Mouse (Mus musculus): Measurements from ENCODE around the gene Acss2.
A peak's percentile ranks its signal among the peaks of the same experiment; 100 is the strongest.

The Acss2 gene

DNA sequence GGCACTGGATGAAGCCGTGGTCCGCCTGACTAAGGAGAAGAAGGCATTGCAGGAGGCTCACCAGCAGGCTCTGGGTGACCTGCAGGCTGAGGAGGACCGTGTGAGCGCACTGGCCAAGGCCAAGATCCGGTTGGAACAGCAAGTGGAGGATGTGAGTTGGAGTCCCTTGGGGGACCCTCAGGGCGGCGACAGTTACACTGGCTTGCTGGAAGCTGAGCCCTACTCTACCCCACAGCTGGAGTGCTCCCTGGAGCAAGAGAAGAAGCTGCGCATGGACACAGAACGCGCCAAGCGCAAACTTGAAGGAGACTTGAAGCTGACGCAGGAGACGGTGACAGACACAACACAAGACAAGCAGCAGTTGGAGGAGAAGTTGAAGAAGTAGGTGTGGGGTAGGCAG lies 110.8 kb downstream of the Acss2 start:
- DNase-seq (ENCODE audit: low read depth, low spot score): no peak

DNA sequence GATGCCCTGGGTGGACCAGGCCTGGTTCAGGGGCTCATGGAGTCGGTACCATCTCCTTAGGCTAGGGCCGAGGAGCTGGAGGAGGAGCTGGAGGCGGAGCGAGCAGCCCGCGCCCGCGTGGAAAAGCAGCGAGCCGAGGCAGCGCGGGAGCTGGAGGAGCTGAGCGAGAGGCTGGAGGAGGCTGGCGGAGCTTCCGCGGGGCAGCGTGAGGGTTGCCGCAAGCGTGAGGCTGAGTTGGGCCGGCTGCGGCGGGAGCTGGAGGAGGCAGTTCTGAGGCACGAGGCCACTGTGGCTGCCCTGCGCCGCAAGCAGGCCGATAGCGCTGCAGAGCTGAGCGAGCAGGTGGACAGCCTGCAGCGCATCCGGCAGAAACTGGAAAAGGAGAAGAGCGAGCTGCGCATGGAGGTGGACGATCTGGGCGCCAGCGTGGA lies 111.5 kb downstream of the Acss2 start:
- DNase-seq (ENCODE audit: low read depth, low spot score): peak; percentile 45

DNA sequence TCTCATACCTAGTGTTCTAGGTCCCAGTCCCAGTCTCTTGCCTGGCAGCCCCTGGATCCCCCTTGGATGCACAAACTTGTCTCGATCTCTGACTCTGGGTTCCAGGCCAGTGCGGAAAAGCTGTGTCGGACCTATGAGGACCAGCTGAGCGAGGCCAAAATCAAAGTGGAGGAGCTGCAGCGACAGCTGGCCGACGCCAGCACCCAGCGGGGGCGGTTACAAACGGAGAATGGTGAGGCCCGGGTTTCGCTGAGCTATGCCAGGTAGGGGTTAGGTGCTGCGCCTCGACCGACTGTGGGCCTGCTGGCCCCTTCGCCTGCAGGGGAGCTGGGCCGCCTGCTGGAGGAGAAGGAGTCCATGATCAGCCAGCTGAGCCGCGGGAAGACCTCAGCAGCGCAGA lies 112.4 kb downstream of the Acss2 start:
- no peak for DNase-seq (ENCODE audit: low read depth, low spot score)

DNA sequence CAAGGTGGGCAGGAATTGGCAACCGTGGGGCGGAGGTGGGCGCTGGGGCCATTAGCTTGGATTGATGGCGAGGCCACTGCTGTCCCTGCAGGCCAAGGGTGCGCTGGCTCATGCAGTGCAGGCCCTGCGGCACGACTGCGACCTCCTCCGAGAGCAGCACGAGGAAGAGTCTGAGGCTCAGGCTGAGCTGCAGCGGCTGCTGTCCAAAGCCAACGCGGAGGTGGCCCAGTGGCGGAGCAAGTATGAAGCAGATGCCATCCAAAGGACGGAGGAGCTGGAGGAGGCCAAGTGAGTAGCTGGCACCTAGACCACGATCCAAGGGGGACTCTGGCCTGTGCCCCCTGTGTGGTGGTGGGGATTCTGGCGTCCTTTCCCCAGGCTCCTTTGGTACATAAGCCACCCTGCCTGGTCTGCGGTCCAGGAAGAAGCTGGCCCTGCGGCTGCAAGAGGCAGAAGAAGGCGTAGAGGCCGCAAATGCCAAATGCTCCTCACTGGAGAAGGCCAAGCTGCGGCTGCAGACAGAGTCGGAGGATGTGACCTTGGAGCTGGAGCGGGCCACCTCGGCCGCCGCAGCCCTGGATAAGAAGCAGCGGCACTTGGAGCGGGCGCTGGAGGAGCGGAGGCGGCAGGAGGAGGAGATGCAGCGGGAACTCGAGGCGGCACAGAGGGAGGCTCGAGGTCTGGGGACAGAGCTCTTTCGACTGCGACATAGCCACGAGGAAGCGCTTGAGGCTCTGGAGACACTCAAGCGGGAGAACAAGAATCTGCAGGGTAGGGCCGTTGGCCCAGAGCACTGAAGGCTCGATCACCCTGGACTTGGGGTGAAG lies 113.1 kb downstream of the Acss2 start:
- peak; percentile 52 for DNase-seq (ENCODE audit: low read depth, low spot score)

DNA sequence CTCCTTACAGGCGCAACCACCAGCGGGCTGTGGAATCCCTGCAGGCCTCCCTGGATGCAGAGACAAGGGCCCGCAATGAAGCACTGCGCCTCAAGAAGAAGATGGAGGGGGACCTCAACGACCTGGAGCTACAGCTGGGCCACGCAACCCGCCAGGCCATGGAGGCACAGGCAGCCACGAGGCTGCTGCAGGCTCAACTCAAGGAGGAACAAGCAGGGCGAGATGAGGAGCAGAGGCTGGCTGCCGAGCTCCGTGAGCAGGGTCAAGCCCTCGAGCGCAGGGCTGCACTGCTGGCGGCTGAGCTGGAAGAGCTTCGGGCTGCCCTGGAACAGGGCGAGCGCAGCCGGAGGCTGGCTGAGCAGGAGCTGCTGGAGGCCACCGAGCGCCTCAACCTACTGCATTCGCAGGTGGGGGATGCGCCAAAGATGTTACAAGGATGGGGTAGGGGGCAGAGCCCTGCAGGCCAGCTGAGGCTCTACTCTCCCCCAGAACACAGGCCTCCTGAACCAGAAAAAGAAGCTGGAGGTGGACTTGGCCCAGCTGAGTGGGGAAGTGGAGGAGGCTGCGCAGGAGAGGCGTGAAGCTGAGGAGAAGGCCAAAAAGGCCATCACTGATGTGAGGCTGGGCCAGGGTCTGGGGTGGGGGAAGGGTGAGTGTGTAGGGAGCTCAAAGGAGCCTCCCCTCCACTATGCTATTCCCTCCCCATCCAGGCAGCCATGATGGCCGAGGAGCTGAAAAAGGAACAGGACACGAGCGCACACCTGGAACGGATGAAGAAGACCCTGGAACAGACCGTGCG lies 114.6 kb downstream of the Acss2 start:
- no peak for DNase-seq (ENCODE audit: low read depth, low spot score)

DNA sequence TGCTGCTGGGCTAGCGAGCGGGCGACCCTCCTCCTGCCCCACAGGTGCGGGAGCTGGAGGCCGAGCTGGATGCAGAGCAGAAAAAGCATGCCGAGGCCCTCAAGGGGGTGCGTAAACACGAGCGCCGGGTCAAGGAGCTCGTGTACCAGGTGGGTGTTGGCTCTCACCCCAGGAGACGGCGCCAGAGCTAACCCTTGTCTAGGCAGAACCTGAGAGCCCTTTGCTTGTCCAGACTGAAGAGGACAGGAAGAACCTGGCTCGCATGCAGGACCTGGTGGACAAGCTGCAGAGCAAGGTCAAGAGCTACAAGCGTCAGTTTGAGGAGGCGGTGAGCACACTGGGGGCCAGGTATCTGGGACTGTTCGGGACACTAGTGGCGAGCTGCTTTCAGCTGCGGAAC lies 115.4 kb downstream of the Acss2 start:
- no peak for DNase-seq (ENCODE audit: low read depth, low spot score)

DNA sequence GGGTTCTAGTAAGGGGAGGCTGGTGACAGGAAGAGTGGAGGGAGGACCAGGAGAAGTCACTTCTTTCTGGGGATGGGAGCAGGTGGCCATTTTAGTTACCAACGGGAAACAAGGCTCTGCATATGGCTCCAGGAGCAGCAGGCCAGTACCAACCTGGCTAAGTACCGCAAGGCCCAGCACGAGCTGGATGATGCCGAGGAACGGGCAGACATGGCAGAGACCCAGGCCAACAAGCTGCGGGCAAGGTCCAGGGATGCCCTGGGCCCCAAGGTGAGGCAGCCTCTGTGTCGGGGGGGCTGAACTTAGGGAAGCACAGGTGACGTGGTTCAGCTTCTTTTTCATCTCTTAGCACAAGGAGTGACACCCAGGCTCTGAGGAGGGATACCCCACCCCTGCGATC lies 116.0 kb downstream of the Acss2 start:
- DNase-seq (ENCODE audit: low read depth, low spot score): no peak

DNA sequence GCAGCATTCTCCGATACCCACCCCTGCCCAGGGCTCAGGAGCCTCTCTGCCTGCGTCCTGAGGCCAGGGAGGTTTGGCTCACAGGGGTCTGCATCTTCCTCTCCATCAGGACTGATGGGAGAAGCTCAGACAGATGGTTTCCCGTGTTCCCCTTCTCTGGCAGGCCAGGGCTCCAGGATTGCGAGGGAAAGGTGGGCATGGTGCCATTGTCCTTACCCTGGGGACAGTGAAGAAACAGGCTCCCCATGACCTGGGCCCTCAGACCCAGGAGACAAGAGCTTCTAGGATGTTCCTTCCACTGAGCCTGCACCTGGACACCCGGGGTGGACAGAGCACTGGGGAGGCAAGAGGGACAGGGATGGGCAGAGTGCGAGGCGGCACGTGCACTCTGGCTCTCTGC lies 116.8 kb downstream of the Acss2 start:
- no peak for DNase-seq (ENCODE audit: low read depth, low spot score)
